Mouse (Mus musculus) cerebellum, adult 2 months (tissue): Measurements from ENCODE around the gene Erc2.

Experiments used
- CTCF ChIP-seq: fragments of 200-500 bp; IDR thresholded peaks from 2 replicates; pipeline ENCODE4 v1.5.1; 2011; ENCODE audit warnings: low read depth, mild to moderate bottlenecking, control low read depth, low read length, moderate library complexity, borderline replicate concordance; ENCODE audit not compliant: insufficient read depth
- POLR2A ChIP-seq: fragments of 200-500 bp; IDR thresholded peaks from 2 replicates; pipeline ENCODE4 v1.6.1; 2011; ENCODE audit warnings: low read length, control low read depth, borderline replicate concordance; ENCODE audit not compliant: insufficient read depth

GRCm38 (mm10) chr14:27775367-27775766 lies 153.1 kb downstream of the Erc2 start:
- no peak for TF ChIP-seq CTCF
- TF ChIP-seq POLR2A = no peak
